Mouse (Mus musculus): ENCODE data around the gene Cyfip2.

DNA sequence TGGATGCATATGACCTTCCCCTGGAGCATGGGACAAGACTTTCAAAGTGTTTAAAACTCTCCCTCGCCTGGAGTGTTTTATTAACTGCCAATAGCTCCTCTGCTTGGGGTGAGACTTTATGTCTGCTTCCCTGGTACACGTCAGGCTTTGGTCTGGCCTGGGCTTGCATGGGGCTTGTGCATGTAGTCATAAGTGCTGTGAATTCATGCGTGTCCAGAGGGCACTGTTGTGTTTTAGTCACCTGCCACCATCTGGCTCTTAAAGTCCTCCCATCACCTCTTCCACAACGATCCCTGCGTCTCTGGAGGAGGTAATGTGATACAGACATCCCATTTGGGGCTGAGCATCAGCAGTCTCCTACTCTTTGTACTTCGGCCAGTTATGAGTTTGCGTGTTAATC lies 8.9 kb upstream of the Cyfip2 start:
- TF ChIP-seq CTCF (IDR thresholded peaks at IDR 0.05; ENCODE audit: low read depth), result no peak
- no peak for TF ChIP-seq EP300 (IDR thresholded peaks at IDR 0.05; ENCODE audit: low read depth)
